Mouse (Mus musculus): Measurements from ENCODE around the gene Pgc. TPM values are rescaled to one million over a fixed set of nuclear protein-coding genes. Genes with fewer than 3 reads are reported as not detected.
A peak's percentile ranks its signal among the peaks of the same experiment; 100 is the strongest.

Pgc gene
- total RNA-seq, 2 experiments from 2014 or later = not detected

GRCm38 (mm10) chr17:47742991-47743734 lies 16.5 kb downstream of the Pgc start:
- no peak for DNase-seq (ENCODE audit: low spot score in 2 of 2)
- intact Hi-C loops (cut with DNase I) = no loop called here

DNA sequence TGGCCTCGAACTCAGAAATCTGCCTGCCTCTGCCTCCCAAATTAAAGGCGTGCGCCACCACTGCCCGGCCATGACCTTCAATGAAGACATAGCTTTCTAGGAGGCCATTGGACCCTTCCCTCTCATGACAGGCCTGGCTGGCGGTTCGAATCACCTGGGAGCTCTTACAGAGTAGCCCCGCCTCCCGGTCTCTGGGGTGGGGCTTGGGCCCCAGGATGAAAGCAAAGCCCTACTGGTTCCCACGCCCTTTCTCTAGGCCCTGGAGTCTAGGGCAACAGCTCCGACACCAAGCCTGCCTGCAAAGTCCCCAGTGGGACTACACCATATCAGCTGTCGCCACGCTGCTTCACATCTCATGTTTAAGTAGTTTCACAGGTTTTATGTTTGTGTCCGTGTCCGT lies 17.4 kb downstream of the Pgc start:
- intact Hi-C loops (cut with DNase I) = no loop called here

DNA sequence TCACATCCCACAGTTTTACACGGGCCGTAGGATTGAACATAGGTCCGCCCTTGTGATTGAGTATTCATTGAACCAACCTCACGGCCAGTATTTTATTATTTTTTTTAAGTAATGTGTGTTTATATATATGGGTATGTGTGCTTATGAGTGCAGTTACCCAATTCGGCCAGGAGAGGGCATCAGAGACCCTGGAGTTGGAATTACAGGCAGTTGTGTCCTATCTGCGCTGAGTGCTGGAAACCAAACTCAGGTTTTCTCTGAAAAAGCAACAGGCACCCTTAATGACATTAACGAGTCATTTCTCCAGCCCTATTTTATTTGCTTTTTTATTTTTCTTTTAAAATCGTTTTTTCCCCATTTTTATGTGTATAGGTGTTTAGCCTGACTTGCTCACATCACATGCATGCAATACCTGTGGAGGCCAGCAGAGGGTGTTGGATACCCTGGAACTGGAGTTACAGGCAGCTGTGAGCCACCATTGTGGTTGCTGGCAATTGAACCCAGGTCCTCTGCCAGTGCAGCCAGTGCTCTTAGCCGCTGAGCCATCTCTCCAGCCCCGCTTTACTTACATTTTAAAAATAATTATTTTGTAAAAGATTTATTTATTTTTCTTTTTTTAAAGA lies 18.2 kb downstream of the Pgc start:
- DNase-seq (ENCODE audit: low spot score in 2 of 2) = no peak
- intact Hi-C loops (cut with DNase I) = no loop called here

More for the DNA sequence above, 17.4 kb downstream of the Pgc start:
- no peak for DNase-seq (ENCODE audit: low spot score in 2 of 2)

DNA sequence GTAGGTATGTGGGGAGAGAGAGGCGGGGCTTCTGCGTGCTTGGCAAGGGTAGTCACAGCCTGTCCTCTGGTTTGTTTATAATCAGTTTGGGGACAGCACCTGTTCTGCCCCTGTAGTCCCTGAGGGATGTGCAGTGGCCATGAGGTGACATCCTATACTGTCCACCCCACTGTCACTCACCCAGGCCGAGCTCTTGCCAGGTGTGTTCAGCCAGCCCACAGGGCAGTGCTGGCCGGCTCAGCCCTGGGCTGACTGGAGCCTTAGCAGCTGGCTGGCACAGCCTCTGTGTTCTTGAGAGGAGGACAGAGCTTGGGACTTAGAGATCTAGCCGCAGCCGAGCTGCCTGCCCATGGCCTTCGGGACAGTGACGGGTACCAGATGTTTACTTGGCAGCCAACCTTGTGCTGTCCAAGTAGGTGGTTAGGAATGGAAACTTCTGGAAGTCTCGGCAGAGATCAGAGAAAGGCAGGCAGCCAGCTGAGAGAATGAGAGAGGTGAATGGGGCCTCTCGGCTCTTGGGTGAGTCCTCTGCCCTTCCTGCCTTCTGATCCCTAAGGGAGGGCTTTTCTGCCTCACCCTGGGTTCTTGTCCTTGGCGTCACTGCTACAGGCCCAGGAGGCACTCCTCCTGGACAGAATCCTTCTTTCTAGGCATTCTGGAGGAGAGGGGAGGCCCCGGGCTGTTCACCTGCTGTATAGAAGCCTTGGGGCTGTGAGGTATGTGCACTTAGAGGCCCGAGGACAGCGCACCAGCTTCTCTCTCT lies 22.3 kb downstream of the Pgc start:
- intact Hi-C loops (cut with DNase I) = no loop called here

DNA sequence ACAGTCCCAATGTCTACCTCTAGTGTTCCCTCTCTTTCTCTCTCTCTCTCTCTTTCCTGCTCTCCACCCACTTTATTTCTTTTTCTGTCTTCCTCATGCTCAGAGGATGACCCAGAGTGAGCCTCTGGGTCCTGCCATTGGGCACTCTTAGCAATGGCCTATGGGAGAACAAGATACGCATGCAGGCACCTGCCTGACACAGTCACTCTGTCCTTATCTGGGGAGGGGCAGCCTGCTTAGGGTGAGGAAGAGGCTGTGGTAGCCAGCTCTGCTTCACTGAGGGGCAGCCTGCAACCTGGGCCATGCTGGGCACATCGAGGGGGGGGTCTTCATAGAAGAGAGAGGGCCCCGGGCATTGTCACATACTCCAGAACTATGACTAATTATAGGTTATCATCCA lies 23.0 kb downstream of the Pgc start:
- DNase-seq (ENCODE audit: low spot score in 2 of 2) = no peak
- intact Hi-C loops (cut with DNase I) = no loop called here

More for the DNA sequence above, 22.3 kb downstream of the Pgc start:
- no peak for DNase-seq (ENCODE audit: low spot score in 2 of 2)

GRCm38 (mm10) chr17:47750101-47750500 lies 23.5 kb downstream of the Pgc start:
- intact Hi-C loops (cut with DNase I) = no loop called here
- no peak for DNase-seq (ENCODE audit: low spot score in 2 of 2)

DNA sequence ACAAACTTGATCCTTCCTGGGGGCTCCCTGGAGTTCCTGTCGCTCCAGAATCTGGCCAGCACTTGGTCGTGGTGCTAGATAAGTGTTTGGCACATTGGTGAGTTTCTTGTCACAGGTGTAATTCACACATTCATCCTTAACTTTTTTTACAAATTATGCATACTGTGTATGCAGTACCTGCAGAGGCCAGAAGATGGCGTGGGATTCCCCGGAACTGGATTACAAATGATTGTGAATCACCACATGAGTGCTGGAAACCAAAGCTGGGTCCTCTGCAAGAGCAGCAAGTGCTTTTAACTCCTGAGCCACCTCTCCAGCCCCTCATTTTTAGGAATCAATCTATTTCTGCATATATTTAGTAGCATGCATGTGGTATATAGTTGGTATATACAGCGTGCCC lies 25.2 kb downstream of the Pgc start:
- DNase-seq (ENCODE audit: low spot score in 2 of 2) = no peak

DNA sequence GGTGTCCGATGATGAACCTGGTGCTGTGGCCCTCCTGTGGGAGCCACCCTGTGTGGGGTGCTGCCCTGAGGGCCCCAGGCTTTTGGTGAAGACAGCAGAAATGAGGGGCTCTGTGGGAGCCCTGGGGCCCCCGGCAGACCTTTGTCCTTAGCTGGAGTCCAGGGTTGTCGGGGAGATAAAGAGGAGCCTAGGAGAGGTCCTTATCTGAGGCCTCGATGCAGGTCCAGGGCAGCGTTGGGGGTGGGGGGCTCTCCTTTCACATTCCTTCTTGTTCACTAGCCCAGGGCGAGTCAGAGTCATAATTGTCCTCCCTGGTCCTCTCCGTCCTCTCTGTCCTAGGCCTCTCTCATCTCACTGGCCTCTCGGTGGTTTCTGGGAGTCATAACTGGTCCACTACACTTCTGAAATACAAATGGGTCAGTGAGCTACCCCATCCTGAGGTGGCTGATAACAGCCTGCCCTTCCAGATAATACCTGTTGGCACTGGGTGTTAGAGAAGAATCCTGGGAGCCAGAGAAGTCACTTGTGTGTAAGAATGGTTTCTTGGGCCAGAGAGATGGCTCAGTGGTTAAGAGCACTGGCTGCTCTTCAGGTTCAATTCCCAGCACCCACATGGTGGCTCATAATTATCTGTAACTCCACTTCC lies 26.6 kb downstream of the Pgc start:
- intact Hi-C loops (cut with DNase I) = no loop called here
- DNase-seq (ENCODE audit: low spot score in 2 of 2) = no peak

More for the DNA sequence above, 25.2 kb downstream of the Pgc start:
- intact Hi-C loops (cut with DNase I) = no loop called here

- DNase-seq (ENCODE audit: low spot score in 2 of 2) = peak in 1 of 2 experiments; percentile 24
- intact Hi-C loops (cut with DNase I) = no loop called here
Observed at GRCm38 (mm10) chr17:47754246-47754645, 27.6 kb downstream of the Pgc start.

DNA sequence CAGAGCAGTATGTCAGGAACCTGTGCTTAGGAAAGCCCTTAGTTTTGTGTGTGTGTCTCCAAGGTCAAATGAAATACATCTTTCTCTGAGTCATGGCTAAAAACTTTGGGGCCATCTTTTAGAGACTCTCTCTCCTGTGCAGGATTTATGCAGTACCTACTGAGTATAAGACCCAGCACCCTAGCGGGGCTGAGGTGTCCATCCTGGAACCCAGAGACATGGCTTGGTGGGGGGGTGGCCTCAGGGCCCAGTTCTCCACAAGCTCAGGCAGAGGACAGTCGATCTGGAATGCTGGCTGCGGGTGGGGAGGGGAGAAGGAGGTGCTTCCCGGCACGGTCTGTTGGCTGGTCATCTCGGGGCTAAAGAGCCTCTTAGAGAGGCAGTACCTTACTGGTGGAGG lies 29.7 kb downstream of the Pgc start:
- DNase-seq (ENCODE audit: low spot score in 2 of 2) = no peak
- intact Hi-C loops (cut with DNase I) = no loop called here

DNA sequence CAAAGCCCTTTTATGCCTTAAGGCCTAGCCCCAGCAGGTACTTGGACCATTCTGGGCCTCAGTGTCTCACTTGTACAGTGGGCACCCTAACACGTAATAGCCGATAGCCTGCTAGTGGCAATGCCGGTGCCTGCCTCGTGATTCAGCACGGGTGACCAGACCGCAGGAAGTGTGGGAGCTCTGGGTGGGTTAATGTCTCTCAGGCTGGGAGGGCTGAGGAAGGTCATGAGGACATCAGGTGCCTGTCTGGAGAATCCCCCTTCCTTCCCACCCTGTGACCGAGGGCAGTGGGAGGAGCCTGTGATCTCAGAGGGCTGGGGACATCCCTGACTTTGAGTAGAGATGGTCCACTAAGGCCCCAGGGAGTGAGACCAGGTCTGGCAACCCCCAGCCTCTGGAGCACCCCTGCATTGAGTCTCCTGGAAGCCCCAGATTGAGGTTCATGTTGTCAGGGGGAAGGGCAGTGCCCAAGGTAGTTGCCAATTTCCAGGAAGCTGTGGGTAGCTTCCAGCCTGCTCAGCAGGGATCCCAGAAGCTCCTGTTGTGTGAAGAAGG lies 30.5 kb downstream of the Pgc start:
- intact Hi-C loops (cut with DNase I) = no loop called here
- DNase-seq (ENCODE audit: low spot score in 2 of 2) = no peak

DNA sequence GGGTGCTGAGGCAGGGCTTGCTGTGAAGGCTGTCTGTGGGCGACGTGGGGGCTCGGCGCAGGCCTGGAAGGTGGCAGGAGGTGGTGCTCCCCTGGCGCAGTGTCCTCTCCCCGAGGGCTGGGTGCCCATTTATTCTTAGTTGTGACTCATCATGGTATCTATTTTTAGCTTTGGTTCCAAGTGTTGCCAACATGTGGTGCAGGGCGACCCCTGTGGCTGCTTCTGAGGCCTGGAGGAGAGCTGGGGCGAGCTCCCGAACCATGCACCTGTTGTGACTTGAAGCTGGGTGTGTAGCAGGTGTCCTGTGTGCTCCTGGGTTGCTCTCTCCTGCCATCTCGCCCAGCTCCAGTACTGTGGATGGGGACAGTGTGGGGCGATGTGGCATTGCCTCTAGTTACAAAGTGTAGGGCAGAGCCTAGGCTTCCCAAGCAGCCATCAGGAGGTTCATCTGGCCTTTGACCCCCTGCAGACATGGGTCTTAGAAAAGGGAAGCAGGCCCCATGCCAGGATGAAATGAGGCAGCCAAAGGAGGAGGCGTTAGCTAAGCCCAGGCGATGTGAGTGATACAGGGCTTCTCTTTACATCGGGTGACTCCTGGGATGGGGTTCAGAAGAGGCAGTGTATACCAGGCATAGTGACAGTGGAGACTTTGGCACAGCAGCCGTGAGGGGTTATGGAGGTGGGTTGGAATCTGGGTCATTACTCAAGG lies 33.2 kb downstream of the Pgc start:
- intact Hi-C loops (cut with DNase I) = no loop called here
- DNase-seq (ENCODE audit: low spot score in 2 of 2) = peak; percentile 33 to 70

DNA sequence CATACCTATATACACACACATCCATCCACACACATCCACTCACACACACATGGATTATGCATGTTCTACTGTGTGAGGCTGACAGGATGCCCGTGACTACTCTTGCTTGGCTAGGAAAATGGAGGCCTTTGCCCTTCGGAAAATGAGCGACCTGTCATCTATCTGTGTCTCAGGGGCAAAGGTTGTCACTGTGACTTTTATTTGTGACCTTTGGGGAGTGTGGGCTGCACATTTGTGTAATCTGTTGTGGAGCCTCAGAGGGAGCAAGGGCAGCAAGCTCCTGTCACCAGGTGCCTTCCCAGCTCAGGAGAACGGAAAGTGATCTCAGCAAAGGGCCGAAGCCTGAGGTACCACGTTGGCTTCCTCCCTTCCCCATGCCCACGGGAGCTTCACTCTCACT lies 35.4 kb downstream of the Pgc start:
- no peak for DNase-seq (ENCODE audit: low spot score in 2 of 2)
- intact Hi-C loops (cut with DNase I) = no loop called here

GRCm38 (mm10) chr17:47762518-47763340 lies 36.1 kb downstream of the Pgc start:
- DNase-seq (ENCODE audit: low spot score in 2 of 2) = peak; percentile 78 to 83
- intact Hi-C loops (cut with DNase I) = no loop called here

GRCm38 (mm10) chr17:47765986-47766385 lies 39.3 kb downstream of the Pgc start:
- no peak for DNase-seq (ENCODE audit: low spot score in 2 of 2)
- intact Hi-C loops (cut with DNase I) = no loop called here

DNA sequence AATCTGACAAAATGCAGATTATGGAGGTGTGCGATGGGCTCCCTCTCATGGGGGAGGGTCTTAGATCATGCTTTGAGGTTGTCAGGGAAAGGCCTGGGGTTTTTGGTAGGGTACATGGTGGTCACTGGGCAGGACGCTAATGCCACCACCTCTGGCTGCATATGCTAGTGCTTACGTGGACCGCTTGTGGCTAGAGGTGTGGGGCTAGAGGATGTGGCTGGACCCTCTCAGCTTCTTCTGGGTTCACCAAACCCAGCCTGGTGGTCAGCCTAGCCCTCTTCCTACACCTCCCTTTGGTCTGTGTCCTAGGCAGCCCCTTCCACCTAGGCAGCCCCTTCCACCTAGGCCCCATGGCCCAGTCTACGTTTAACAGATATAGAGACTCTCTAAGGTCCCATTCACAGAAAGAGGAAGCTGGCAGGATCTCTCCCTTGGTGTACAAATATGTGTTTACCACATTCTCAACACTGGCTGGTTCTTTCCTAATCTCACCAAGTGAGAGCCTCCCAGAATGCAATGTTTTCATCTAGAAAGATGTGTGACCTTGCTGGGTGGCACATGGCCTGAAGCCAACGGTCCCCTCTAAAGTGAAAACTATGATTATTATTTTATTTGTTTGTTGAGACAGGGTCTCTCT lies 39.9 kb downstream of the Pgc start:
- intact Hi-C loops (cut with DNase I) = no loop called here
- no peak for DNase-seq (ENCODE audit: low spot score in 2 of 2)

GRCm38 (mm10) chr17:47767081-47767455 lies 40.4 kb downstream of the Pgc start:
- no peak for DNase-seq (ENCODE audit: low spot score in 2 of 2)
- intact Hi-C loops (cut with DNase I) = no loop called here

All from left cerebral cortex, postnatal 14 days (tissue).